Mouse (Mus musculus): ENCODE results near the gene Cnpy1.

Gene Cnpy1

DNA sequence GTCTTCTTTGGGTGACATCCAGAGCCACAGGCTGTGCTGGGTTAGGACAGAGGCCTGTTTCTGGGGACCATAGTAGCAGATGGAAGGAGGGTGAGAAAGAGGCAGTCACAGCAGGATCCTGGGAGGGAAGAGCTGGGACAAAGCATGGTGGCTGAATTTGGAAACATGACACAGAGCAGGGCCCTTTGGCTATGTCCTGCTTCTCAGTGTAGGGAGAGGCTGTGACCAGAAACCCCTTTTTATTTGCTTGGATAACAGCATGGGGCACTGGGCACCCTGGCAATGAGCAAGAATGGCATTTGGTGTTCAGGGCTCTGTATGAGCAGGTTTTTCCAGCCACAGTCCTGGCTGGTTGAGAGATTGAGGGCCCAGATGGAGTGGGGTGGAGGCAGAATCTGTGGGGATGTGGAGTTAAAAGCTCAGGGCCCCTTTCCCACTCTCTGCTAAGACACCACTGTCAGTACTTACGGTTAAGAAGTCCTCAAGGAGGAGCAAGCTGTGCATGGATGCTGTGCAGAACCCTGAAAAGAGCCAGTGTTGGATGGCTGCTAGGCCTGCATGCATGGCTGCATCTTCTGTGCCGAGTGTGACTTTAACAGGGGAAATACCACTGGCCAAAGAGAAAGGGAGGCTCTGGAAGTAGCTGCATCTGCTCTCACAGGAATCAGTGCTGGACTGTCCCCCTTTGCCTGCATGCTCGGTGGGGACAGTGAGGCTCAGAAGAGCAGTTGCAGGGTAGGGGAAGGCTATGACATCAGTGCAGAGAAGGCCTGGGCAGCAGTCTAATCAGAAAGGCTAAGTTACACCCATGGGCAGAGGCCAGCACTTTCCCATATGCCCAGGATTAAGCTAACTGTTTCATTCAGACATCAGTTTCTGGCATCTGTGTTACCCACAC is 54.2 kb downstream of the Cnpy1 start:
- in situ Hi-C loops (cut with MboI, MseI), result no loop called here

DNA sequence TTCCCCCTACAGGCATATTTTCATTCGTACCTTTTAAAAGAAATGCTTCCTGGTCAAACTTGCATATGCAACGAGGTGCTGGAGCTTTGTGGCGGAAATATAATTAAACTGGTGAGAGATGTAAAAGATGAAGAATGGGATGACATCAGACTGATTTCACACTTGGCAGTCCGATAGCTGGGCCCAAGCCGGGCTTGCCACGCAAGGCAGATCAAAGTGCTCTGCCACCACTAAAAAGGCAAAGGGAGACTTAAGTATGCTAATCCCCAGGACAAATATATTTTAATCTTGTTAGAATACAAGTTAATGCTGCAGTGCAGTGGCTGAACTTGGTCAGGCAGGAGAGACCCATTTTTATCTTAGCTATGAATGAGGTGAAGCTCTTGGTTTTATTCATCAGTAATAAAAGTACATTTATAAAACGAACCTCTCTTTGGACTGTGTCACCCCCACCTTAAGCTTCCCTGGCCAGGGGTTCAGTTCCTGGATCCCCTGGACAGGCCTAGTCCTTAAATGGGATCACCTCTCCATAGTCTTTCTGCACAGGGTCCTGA is 66.3 kb downstream of the Cnpy1 start:
- in situ Hi-C loops (cut with MboI, MseI), result no loop called here

DNA sequence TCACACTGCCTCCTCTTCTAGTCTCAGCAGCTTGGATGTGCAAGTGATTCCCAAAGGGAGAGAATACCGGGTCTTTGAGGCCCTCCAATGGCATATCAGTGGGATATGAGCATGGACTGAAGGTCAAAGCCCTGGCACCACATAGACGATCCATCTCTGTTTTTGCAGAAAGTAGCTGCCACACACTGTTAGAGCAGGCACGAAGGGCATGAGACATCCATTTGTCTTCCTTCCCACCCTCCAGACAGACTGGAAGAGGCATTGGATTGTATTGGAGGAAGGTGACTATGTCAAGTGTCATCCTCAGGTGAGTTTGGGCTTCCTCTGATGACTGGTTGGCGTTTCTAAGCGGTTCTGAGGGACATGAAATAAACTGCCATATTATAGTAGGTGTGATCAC is 67.3 kb downstream of the Cnpy1 start:
- in situ Hi-C loops (cut with MboI, MseI), result no loop called here

DNA sequence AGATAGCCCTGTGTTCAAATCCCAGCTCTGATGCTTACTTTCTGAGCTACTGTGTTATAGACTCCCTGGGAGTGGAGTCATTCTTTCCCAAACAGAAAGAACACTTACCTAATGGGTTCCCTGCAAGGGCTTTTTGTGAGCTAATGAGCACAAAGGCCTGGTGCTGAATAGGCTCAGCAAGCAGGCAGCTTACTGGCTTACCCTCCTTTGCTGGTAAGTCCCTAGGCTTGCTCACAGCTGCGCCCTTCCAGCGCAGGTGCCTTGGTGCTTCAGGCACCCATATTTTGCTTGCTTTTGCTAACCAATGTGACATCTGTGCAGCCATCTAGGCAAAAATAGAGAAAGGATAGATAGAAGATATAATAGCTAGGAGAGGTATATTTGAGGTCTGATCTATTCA is 69.0 kb downstream of the Cnpy1 start:
- in situ Hi-C loops (cut with MboI, MseI), result no loop called here

DNA sequence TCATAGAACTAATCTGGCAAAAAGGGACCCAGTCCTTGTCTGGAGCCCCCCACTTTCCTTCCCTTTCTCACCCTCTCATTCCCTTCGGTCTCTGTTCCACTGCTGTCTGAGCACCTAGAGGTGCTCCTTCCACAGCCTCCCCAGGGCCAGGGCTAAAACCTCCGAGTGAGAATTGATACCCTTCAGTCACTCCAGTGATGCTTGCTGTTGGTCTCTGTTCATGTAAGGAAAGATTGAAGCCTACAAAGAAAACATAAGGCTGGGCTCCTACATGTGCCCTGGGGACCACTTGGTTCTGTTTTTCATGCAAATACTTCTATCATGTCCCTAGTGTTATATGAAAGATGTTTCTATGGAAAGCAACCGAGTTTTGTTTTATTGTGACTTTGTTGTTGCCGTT is 69.6 kb downstream of the Cnpy1 start:
- in situ Hi-C loops (cut with MboI, MseI), result no loop called here

DNA sequence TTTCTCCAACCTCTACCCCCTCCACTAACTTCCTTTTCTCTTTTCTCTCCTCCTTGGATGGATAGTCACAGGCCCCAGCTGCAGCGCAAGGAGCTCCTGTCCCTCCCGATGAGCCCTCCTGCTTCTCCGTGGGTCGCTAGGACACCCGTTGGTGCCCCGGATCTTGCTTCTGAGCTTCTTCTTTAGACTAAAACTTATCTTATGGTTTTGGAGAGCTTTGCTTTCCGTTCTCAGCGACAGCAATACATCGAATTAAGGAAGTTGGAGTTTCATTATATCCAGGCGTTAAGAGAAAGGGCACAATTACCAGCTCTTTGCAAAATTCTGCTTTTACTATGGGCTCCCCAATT is 70.1 kb downstream of the Cnpy1 start:
- in situ Hi-C loops (cut with MboI, MseI), result no loop called here

DNA sequence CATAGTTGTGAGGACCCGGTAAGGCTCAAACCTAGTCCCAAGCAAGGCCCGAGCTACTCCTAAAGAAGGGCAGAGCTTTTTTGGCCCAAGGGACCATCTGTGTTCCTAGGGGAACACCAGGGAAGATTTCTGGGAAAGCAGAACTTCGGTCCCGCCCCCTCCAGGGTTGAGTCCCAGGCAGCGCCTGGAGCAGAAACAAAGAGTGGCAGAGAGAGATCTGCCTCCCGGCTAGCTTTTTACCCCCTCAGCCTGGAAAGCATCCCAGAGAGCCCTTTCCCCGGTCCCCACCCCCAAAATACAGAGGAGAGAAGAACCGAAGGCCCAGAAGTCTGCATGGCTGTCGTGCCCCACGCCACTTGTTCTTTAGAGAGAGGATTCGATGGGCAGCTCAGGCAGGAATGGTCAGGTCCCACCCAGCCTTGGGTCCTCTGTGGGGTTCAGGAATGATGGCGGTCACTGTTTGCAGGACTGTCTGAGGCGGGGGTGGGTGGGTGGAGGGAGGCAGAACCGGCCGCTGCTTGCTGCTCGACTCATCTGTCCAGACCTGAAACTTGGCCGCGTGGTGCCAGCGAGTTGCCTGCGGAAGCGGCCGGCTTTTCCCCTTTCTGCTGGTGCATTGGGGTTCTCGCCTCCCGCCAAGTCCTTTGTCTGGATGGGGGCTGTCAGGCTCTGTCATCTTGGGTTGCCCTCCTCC is 70.6 kb downstream of the Cnpy1 start:
- in situ Hi-C loops (cut with MboI, MseI), result no loop called here

DNA sequence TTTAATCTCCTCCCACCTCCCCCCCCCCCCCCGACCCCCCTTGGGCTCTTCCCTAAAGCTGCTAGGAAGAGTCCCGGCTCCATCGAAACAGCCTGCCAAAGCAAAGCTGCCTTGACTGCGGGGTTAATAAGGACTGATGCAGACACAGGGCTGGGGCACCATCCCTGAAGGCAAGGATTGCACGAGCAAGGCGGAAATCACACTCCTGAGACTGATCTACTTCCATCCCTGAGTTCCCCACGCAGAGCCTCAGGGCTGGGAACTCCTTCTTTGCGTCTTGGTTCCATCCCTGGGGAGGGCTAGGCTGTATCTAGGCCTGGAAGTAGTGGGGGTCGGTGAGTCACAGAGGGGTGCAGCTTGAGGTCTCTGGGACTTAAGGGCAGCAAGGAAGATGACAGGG is 71.5 kb downstream of the Cnpy1 start:
- in situ Hi-C loops (cut with MboI, MseI), result no loop called here

DNA sequence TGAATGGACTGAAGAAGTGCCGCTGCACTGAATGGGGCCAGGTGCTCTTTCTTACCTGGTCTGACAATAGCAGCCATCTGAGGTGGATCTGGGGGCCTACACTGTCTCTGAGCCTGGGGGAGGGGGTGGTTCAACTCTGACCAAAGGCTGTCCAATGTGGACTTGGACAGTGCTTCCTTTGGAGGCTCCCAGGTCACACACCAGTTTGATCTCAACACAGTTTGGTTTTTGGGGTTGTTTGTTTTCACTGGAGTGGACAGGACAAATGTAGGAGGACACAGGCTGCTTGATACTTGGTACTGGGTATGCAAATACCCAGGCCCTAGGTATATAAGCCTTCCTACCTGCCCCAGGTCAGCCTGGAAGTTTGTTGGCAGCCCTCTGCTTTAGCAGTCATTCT is 71.9 kb downstream of the Cnpy1 start:
- in situ Hi-C loops (cut with MboI, MseI), result no loop called here

DNA sequence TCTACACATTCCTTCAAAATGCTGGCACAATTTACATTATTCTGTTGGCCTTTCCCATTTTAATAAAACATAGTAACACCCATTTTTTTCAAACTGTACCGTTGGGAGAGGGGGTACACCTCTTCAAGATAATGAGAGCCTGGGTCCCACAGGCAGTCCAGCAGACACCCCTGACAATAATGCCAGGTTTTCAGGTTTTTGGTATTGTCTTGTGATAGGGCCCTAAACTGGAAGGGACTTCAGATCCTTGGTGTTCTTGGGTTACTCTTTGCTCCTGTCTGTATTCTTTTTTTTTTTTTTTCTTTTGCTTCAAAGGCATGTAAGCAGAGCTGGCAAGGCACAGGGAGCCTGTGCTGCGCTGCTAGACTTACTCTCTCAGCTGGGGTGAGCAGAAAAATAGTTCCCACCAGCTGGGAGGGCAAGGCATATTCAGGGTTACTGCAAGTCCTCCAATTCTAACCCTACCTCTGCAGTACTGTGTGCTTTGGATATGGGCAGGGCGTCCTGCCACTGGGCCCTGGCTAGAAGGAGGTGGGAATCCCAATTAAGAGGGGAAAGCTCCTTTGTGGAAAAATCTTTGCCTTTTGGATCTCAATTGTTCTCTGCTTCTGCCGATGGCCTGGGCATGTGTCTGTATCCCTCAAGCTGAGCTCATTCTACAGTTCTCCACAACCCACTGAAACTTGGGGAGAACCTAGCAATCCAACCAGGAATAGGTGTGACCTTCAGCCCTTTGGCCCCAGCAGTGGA is 72.5 kb downstream of the Cnpy1 start:
- in situ Hi-C loops (cut with MboI, MseI), result no loop called here

DNA sequence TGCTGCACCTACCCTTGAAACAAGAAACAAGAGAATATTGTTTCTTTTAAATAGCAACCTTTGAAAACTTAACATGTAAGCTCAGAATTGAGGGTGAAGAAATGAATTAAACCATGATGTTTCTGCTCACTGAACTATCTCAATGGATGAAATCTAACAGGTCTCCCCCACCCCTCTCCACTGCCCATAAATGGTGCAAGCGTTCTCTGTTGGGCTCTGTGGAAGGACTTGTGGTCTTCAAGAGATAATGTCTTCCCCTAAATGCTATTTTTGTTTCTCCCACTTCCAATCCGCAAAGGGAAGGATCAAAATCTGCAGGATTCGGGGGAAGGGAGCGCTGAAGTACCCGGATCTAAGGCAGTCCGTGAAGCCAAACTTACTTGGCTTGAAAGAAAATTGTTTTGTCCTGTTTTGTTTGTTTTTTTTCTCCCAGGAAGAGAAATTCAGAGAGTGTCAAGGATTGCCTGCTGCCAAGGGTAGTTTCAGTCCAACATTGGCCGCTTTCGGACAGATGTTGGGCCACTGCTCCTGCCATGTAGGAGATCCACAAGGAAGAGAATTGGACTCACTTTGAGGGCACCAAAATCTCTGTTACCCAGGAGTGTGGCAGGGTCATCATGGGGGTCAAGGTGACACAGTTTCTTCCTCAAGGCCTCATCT is 73.2 kb downstream of the Cnpy1 start:
- in situ Hi-C loops (cut with MboI, MseI), result no loop called here

DNA sequence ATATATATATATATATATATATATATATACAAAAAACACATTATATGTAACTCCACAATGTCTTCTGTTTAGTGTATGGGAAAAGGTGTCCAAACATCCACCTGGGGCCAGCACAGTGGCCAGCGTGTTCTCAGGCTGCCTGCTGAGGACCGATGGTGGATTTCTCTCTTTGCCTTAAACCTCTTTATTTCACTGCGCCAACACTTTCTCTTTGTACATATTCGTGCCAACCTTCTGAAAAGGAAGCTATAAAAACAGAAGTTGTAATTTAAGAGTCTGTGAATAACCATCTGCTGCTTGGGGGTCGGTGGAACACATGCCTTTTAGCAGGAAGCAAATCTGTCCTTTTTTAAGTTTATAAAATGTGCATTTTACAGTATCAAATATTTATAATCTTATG is 73.9 kb downstream of the Cnpy1 start:
- in situ Hi-C loops (cut with MboI, MseI), result no loop called here

DNA sequence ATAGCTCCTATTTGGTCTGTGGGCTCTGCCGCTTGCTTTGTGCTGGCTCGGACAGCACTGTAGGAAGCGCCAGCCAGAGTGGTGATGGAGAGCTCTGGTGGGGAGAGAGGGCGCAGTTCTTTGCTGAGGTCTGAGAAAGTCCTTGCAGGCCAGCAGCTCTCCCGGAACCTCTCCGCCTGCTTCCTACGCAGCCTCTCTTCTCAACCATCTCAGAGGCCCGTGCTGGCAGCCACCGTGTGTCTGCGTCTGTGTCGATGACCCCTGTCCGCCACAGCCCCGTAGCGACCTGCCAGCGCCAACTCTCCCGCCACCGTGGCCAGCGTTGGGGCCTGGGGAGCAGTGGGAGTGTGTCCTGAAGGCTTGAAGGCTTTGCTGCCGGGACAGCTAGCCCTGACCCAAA is 74.7 kb downstream of the Cnpy1 start:
- in situ Hi-C loops (cut with MboI, MseI), result no loop called here

DNA sequence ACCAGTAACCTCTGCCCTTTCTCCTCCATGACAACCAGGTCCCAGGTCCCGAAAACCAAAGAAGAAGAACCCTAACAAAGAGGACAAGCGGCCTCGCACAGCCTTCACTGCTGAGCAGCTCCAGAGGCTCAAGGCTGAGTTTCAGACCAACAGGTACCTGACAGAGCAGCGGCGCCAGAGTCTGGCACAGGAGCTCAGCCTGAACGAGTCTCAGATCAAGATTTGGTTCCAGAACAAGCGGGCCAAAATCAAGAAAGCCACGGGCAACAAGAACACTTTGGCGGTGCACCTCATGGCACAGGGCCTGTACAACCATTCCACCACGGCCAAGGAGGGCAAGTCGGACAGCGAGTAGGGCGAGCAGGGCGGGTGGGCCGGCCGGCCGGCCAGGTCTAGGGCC is 75.5 kb downstream of the Cnpy1 start:
- in situ Hi-C loops (cut with MboI, MseI), result no loop called here

DNA sequence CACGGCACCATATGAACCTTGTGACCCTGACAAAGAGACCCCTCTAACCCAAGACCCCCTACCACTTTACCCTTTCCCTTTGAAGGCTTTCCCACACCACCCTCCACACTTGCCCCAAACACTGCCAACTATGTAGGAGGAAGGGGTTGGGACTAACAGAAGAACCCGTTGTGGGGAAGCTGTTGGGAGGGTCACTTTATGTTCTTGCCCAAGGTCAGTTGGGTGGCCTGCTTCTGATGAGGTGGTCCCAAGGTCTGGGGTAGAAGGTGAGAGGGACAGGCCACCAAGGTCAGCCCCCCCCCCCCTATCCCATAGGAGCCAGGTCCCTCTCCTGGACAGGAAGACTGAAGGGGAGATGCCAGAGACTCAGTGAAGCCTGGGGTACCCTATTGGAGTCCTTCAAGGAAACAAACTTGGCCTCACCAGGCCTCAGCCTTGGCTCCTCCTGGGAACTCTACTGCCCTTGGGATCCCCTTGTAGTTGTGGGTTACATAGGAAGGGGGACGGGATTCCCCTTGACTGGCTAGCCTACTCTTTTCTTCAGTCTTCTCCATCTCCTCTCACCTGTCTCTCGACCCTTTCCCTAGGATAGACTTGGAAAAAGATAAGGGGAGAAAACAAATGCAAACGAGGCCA is 76.3 kb downstream of the Cnpy1 start:
- in situ Hi-C loops (cut with MboI, MseI), result no loop called here

DNA sequence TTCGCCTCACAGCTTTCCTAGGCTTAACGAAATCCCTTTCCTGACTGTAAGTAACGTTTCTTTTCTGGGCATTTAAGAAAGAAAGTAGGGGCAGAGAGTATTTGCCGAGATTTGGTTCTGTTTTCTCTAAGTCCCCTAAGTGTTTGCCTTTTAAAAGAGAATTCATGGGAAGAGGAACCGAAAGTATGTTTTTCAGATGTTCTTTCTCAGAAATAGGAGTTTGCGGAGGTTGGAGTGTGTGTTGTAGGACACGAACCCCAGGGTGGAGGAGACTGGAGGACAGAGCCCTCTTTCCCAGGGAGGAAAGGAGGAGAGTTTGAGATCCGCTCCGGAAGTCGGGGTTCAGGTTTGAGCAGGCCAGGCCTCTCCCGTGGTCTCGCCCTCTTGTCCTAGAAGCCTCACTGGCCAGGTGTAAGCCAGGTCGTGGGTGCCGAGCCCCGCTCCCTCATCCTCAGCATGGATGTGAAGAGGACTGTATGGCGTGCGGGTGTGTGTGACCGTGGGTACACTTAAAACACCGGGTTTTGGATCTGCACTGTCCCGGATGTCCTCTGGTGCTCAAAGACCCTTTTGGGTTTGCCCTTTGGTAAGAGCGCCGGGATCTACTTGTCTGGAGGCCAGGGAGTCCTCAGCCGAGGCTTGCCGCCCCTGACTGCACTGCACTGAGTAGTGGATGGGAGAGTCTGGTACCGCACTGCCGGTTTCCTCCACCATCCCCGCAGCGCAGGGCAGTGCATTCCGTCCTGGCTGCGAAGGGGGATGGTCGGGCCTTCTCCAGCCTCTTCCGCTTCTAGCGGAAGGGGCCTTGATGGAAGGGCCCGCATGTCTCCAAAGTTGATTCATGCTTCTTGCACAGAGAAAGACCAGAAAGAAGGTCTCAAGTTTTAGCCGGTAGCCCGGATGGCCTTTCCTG is 77.1 kb downstream of the Cnpy1 start:
- in situ Hi-C loops (cut with MboI, MseI), result no loop called here

DNA sequence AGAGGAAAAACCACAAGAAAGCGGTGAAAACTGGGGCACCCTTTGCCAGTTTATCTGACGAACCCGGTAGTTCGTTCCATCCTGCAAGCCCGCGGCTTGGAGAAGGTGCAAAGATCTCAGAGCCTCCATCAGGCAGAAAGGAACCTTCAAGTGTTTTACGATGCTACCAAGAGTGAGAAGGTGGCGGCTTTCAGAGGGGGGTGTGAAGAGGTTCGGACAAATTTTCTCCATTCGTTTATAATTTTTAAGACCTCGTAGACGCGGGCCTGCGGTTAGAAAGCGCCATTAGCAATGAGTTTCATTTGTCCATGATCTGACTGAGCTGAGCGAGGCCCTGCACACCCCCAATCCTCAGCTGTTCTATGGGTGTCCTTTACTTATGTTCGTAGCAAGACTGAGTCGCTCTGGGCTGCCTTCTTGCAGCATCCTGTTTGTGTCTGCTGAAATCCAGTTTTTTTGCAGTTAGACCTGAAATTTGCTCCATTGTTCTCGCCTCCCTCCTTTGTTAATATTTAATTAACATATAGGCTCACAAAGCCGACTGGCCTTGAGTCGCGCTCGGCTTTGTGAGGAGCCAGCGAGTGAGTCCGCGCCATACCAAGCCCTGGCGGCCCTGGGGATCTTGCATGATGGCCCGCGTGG is 77.9 kb downstream of the Cnpy1 start:
- in situ Hi-C loops (cut with MboI, MseI), result no loop called here

DNA sequence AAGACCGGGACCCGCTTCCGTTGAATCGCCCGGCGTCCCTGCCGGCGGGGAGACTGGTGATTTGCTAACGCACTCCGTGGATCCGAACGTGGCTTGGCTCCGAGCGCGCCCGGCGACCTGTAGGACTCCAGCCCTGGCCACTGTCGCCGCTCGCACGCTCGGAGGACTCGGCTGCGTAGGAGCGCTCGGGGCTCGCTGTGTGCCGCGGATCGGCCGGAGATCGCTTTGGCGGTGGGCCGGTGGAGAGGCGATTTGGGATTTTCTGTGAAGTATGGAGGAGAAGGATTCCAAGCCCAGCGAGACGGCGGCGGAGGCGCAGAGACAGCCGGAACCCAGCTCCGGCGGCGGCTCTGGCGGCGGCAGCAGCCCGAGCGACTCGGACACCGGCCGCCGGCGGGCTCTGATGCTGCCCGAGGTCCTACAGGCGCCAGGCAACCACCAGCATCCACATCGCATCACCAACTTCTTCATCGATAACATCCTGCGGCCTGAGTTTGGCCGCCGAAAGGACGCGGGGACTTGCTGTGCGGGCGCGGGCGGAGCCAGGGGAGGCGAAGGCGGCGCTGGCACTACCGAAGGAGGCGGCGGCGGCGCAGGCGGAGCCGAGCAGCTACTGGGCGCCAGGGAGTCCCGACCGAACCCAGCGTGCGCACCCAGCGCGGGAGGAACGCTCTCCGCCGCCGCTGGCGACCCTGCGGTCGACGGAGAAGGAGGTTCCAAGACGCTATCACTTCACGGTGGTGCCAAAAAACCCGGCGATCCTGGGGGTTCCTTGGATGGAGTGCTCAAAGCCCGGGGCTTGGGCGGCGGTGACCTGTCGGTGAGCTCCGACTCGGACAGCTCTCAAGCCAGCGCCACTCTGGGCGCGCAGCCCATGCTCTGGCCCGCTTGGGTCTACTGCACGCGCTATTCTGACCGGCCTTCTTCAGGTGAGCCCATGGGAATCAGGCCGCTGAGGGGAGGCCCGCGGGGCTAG is 79.1 kb downstream of the Cnpy1 start:
- in situ Hi-C loops (cut with MboI, MseI), result no loop called here
